Mouse (Mus musculus): ENCODE measurements around the gene Cep135. TPM values are rescaled to one million over a fixed set of nuclear protein-coding genes. Genes with fewer than 3 reads are reported as not detected.

Gene Cep135
- 8.5 and 9.8 TPM in 2 replicates for polyA plus RNA-seq (2016; fragmentation: Nextera tagmentation; extraction: Ambion mirVana)

DNA sequence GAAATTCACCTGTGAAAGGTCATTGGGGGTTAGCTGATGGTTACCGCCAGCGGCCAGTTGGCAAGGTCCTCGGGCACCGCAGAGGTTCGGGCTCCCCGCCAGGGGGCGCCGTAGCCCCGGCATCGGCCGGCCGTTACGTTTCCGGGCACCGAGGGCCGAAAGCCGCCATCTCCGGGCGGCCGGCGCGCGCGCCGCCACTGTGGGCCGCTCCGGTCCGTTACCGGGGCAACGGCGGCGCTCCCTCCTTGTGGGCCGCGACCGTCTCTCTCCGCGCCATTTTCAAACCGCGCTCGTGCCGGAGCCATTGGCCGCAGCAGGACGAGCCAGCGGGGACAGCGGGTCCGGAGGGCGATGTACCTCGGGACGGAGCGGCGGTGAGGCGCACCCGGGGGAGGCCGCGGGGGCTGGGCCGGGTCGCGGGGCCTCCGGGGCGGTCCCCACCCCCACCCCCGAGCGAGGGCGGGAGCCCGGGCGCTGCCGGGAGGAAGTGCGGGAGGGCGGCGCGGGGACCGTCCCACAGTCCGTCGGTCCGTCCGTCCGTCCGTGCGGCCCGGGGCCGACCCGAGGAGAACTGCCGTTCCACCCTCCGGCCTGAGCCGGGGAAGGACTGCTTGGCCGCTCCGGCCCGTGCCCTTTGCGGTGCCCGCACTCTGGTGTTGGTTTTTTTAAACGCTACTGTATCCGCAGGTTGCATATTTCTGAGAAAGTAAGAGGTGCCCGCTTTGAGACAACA, at the start of gene Cep135:
Gene Cep135, plus strand, starts transcription at position 148 of the 733 bp plus-strand sequence.
- Histone ChIP-seq H3K36me3 (peaks cover 11% of the 10 kb centered on the region), H3K4me3 (peak within 1 kb of the TSS; percentile 89), H3K9me3 (replicated peaks) (no peaks in the 10 kb centered on the region), H3K9ac (peak within 1 kb of the TSS; percentile 89), H3K27me3 (replicated peaks) (no peaks in the 10 kb centered on the region), H3K4me1 (replicated peaks) (0 out of 2 replicates have a peak, but pooled peaks cover 4% of the 10 kb centered on the region), H3K27ac (ENCODE audit: poor library complexity, severe bottlenecking) (peak within 1 kb of the TSS; percentile 85), H3K4me2 (peak within 1 kb of the TSS; percentile 80)
- under 1% methylated on average over 86 of the region's 92 CpGs for WGBS
- peak; percentile 96 for ATAC-seq (ENCODE audit: insufficient number of reproducible peaks, low FRiP score)

GRCm38 (mm10) chr5:76540181-76540580, 48.3 kb upstream of the Cep135 start:
- no peak for ATAC-seq (ENCODE audit: insufficient number of reproducible peaks, low FRiP score)
- Histone ChIP-seq H3K4me2 (no peak overlapping the region), H3K4me1 (replicated peaks) (no peaks in the 10 kb centered on the region), H3K4me3 (no peak overlapping the region), H3K27ac (ENCODE audit: poor library complexity, severe bottlenecking) (no peak overlapping the region), H3K27me3 (replicated peaks) (no peaks in the 10 kb centered on the region), H3K36me3 (peaks cover 63% of the 10 kb centered on the region), H3K9ac (no peak overlapping the region), H3K9me3 (replicated peaks) (no peaks in the 10 kb centered on the region)
- 78% methylated on average over 8 of the region's 8 CpGs for whole genome bisulfite sequencing

GRCm38 (mm10) chr5:76540842-76541241, 47.7 kb upstream of the Cep135 start:
- no peaks in the 10 kb centered on the region for H3K27me3 ChIP-seq (replicated peaks)
- no peaks in the 10 kb centered on the region for H3K9me3 ChIP-seq (replicated peaks)
- H3K4me3 ChIP-seq: no peak overlapping the region
- no peak overlapping the region for H3K4me2 ChIP-seq
- no peak overlapping the region for H3K27ac ChIP-seq (ENCODE audit: poor library complexity, severe bottlenecking)
- no peak for ATAC-seq (ENCODE audit: insufficient number of reproducible peaks, low FRiP score)
- H3K9ac ChIP-seq: no peak overlapping the region
- no peaks in the 10 kb centered on the region for H3K4me1 ChIP-seq (replicated peaks)
- H3K36me3 ChIP-seq: peaks cover 62% of the 10 kb centered on the region

GRCm38 (mm10) chr5:76543200-76543599, 45.3 kb upstream of the Cep135 start:
- Histone ChIP-seq H3K4me3 (no peak overlapping the region), H3K36me3 (peaks cover 53% of the 10 kb centered on the region), H3K4me2 (no peak overlapping the region), H3K27me3 (replicated peaks) (no peaks in the 10 kb centered on the region), H3K9ac (no peak overlapping the region), H3K4me1 (replicated peaks) (no peaks in the 10 kb centered on the region), H3K9me3 (replicated peaks) (no peaks in the 10 kb centered on the region), H3K27ac (ENCODE audit: poor library complexity, severe bottlenecking) (no peak overlapping the region)
- 87% methylated on average over 8 of the region's 8 CpGs for WGBS
- no peak for ATAC-seq (ENCODE audit: insufficient number of reproducible peaks, low FRiP score)

GRCm38 (mm10) chr5:76550426-76550825, 38.1 kb upstream of the Cep135 start:
- Histone ChIP-seq H3K36me3 (peaks cover 33% of the 10 kb centered on the region), H3K4me1 (replicated peaks) (peaks cover 7% of the 10 kb centered on the region), H3K9ac (no peak overlapping the region), H3K9me3 (replicated peaks) (no peaks in the 10 kb centered on the region), H3K4me2 (no peak overlapping the region), H3K4me3 (no peak overlapping the region), H3K27ac (ENCODE audit: poor library complexity, severe bottlenecking) (no peak overlapping the region), H3K27me3 (replicated peaks) (no peaks in the 10 kb centered on the region)
- ATAC-seq (ENCODE audit: insufficient number of reproducible peaks, low FRiP score): 0 out of 2 replicates have a peak, but pooled peaks have one; percentile 55
- 51% methylated on average over 8 of the region's 8 CpGs for WGBS

- Histone ChIP-seq H3K36me3 (peaks cover 67% of the 10 kb centered on the region), H3K4me2 (no peak overlapping the region), H3K4me1 (replicated peaks) (no peaks in the 10 kb centered on the region), H3K27ac (ENCODE audit: poor library complexity, severe bottlenecking) (no peak overlapping the region), H3K9me3 (replicated peaks) (no peaks in the 10 kb centered on the region), H3K27me3 (replicated peaks) (no peaks in the 10 kb centered on the region), H3K9ac (no peak overlapping the region), H3K4me3 (no peak overlapping the region)
- ATAC-seq (ENCODE audit: insufficient number of reproducible peaks, low FRiP score): no peak
- WGBS: 32% methylated on average over 3 of the region's 3 CpGs
Measured at GRCm38 (mm10) chr5:76565321-76565720, 23.2 kb upstream of the Cep135 start.

DNA sequence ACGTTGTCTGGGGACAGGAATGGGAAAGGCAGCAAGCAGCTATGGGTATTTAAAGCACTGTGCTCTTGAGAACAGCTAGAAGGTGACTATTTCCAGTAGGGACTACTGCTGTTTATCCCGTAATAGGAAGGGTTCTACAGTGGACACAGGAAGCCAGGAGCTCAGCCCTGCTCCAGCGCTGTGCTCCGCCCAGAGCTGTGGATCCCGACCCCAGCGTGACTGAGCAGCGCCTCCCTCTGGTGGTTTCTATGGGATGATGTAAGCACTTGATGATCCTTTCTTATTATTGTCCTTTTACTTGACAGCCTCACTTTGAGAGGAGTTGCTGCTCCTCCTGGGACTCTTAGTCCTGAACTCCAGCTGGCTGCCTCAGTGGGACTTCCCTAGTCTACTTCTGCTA, 14.2 kb upstream of the Cep135 start:
- Histone ChIP-seq H3K27me3 (replicated peaks) (no peaks in the 10 kb centered on the region), H3K4me2 (no peak overlapping the region), H3K36me3 (peaks cover 27% of the 10 kb centered on the region), H3K9me3 (replicated peaks) (0 out of 2 replicates have a peak, but pooled peaks cover 11% of the 10 kb centered on the region), H3K27ac (ENCODE audit: poor library complexity, severe bottlenecking) (no peak overlapping the region), H3K9ac (no peak overlapping the region), H3K4me1 (replicated peaks) (no peaks in the 10 kb centered on the region), H3K4me3 (no peak overlapping the region)
- no peak for ATAC-seq (ENCODE audit: insufficient number of reproducible peaks, low FRiP score)
- WGBS: 66% methylated on average over 7 of the region's 7 CpGs

GRCm38 (mm10) chr5:76577026-76577425, 11.5 kb upstream of the Cep135 start:
- WGBS: 87% methylated on average over 3 of the region's 3 CpGs
- no peaks in the 10 kb centered on the region for H3K27me3 ChIP-seq (replicated peaks)
- H3K4me3 ChIP-seq: no peak overlapping the region
- H3K9me3 ChIP-seq (replicated peaks): peaks cover 11% of the 10 kb centered on the region; the same call in 1 of the 2 replicates
- no peak overlapping the region for H3K9ac ChIP-seq
- no peaks in the 10 kb centered on the region for H3K4me1 ChIP-seq (replicated peaks)
- no peak for ATAC-seq (ENCODE audit: insufficient number of reproducible peaks, low FRiP score)
- H3K36me3 ChIP-seq: peaks cover 4% of the 10 kb centered on the region; the same call in 1 of the 2 replicates
- H3K27ac ChIP-seq (ENCODE audit: poor library complexity, severe bottlenecking): no peak overlapping the region
- no peak overlapping the region for H3K4me2 ChIP-seq

DNA sequence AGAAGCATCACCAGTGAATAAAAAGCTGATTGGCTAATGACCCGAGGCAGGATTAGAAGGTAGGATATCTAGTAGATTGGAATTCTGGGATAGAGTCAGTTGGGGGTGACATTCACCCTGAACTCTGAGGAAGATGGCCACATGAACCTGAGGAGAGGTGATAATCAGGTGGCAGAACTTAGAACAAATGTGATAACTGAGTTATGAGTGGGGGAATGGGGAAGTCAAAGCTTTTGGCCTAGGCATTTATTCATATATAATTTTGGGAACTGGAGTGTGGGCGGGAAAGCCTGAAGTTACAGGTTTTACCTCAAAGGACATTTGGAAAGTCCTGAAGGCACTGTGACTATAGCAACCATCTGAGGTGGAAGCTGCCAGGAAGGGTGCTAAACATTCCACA, 3.1 kb upstream of the Cep135 start:
- Histone ChIP-seq H3K4me3 (no peak overlapping the region), H3K36me3 (no peaks in the 10 kb centered on the region), H3K27me3 (replicated peaks) (no peaks in the 10 kb centered on the region), H3K4me1 (replicated peaks) (0 out of 2 replicates have a peak, but pooled peaks cover 4% of the 10 kb centered on the region), H3K4me2 (no peak overlapping the region), H3K9me3 (replicated peaks) (no peaks in the 10 kb centered on the region), H3K9ac (no peak overlapping the region), H3K27ac (ENCODE audit: poor library complexity, severe bottlenecking) (no peak overlapping the region)
- WGBS: 72% methylated on average over 2 of the region's 2 CpGs
- ATAC-seq (ENCODE audit: insufficient number of reproducible peaks, low FRiP score): no peak

- Histone ChIP-seq H3K36me3 (peaks cover 17% of the 10 kb centered on the region), H3K27me3 (replicated peaks) (no peaks in the 10 kb centered on the region), H3K27ac (ENCODE audit: poor library complexity, severe bottlenecking) (peak overlapping the region; percentile 85; the same call in 1 of the 2 replicates), H3K9ac (peak overlapping the region; percentile 89), H3K4me2 (peak overlapping the region; percentile 80), H3K4me3 (peak overlapping the region; percentile 89), H3K9me3 (replicated peaks) (no peaks in the 10 kb centered on the region), H3K4me1 (replicated peaks) (0 out of 2 replicates have a peak, but pooled peaks cover 4% of the 10 kb centered on the region)
- no peak for ATAC-seq (ENCODE audit: insufficient number of reproducible peaks, low FRiP score)
- WGBS: 10% methylated on average over 7 of the region's 7 CpGs
Measured at GRCm38 (mm10) chr5:76589311-76589710, 813 bp downstream of the Cep135 start.

DNA sequence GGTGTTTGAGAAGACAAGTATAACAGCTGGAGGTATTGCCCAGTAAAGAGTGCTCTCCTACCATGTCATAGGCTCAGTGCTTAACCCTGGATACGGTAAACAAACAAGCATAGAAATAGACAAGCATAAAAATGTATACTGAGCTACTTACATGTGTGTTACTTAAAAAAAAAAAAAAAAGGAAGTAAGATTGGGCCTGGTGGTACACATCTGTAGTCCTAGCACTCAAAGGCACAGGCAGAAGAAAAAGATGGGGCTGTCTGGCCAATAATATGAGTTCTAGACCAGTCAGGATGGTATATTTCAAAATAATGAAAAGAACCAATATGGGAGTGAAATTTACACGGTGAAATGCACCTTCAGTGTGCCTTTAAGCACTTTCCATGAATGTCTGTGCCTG, 1.5 kb downstream of the Cep135 start:
- Histone ChIP-seq H3K4me3 (no peak overlapping the region), H3K4me2 (no peak overlapping the region), H3K9me3 (replicated peaks) (no peaks in the 10 kb centered on the region), H3K9ac (no peak overlapping the region), H3K4me1 (replicated peaks) (0 out of 2 replicates have a peak, but pooled peaks cover 4% of the 10 kb centered on the region), H3K27ac (ENCODE audit: poor library complexity, severe bottlenecking) (no peak overlapping the region), H3K36me3 (peaks cover 23% of the 10 kb centered on the region), H3K27me3 (replicated peaks) (no peaks in the 10 kb centered on the region)
- no peak for ATAC-seq (ENCODE audit: insufficient number of reproducible peaks, low FRiP score)
- WGBS: 85% methylated on average over 2 of the region's 2 CpGs

All from heart, embryonic 12.5 days (tissue).